Mouse (Mus musculus): ENCODE data around the gene Srsy. TPM values are rescaled to one million over a fixed set of nuclear protein-coding genes. Genes with fewer than 3 reads are reported as not detected.
"Not testable (repeated sequence)": the region's sequence is repeated elsewhere in the genome, so short reads cannot be mapped to it uniquely, and the experiment has no call there.

Srsy gene
- polyA plus RNA-seq (2016; fragmentation: Nextera tagmentation; extraction: Ambion mirVana), result not detected in 2 replicates

DNA sequence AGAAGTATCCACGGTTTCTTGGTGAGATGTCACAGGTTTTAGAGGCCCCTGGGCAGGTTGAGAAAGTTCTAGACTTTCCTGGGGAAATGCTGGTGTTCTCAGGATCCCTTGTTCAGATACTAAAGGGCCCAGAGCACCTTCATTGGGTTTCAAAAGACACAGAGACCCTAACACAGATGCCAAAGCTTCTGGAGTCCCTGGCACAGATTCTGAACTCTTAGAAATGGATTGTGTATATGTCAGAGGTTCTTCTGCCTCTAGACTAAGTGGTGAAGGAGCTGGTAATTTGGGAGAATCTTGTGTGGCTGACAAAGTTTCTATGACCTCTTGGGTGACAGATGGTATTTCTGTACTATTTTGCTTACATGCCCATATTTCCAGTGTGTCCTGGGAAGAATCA, at the start of gene Srsy:
Srsy (minus strand) TSS at position 101 of the 400 bp plus-strand sequence.
- not testable (repeated sequence) for H3K4me3 ChIP-seq; H3K9me3 ChIP-seq; H3K9ac ChIP-seq; H3K36me3 ChIP-seq; H3K4me2 ChIP-seq (replicated peaks); H3K27ac ChIP-seq; H3K4me1 ChIP-seq; H3K27me3 ChIP-seq; ATAC-seq (ENCODE audit: insufficient number of reproducible peaks, insufficient read depth, low FRiP score, low TSS enrichment)
- no CpG with 5 or more reads among the region's 1 CpGs for WGBS

Other genes with a start within 250 kb of the Srsy start
- not detected in 2 replicates for gene Gm21904, start 91.1 kb downstream of the Srsy start, polyA plus RNA-seq (2016; fragmentation: Nextera tagmentation; extraction: Ambion mirVana)
- not detected in 2 replicates for gene Gm20772, start 62.6 kb downstream of the Srsy start, polyA plus RNA-seq (2016; fragmentation: Nextera tagmentation; extraction: Ambion mirVana)
- gene Gm20831, start 62.6 kb downstream of the Srsy start, polyA plus RNA-seq (2016; fragmentation: Nextera tagmentation; extraction: Ambion mirVana), result not detected in 2 replicates
- gene Gm21764, start 124.5 kb upstream of the Srsy start, polyA plus RNA-seq (2016; fragmentation: Nextera tagmentation; extraction: Ambion mirVana), result not detected in 2 replicates
- gene Ssty1, start 151.8 kb upstream of the Srsy start, polyA plus RNA-seq (2016; fragmentation: Nextera tagmentation; extraction: Ambion mirVana), result not detected in 2 replicates